Mouse (Mus musculus): ENCODE data around the gene Scn4a. TPM values are rescaled to one million over a fixed set of nuclear protein-coding genes. Genes with fewer than 3 reads are reported as not detected.

The Scn4a gene
- polyA plus RNA-seq, 1 experiment from 2014 or later = not detected

GRCm38 (mm10) chr11:106383051-106383790 is 30.1 kb upstream of the Scn4a start:
- H3K27me3 ChIP-seq = no peaks in the 10 kb centered on the region
- no peak overlapping the region for H3K4me3 ChIP-seq
- no peak for ATAC-seq (replicated peaks)
- H3K27ac ChIP-seq (replicated peaks) = no peak overlapping the region
- H3K36me3 ChIP-seq = no peaks in the 10 kb centered on the region
- H3K9me3 ChIP-seq = no peaks in the 10 kb centered on the region
- H3K4me2 ChIP-seq (replicated peaks) = no peak overlapping the region
- no peaks in the 10 kb centered on the region for H3K4me1 ChIP-seq
- WGBS = 76% methylated on average over 6 of the region's 6 CpGs
- H3K9ac ChIP-seq (replicated peaks) = no peak overlapping the region

- no peak for ATAC-seq (replicated peaks)
- no peaks in the 10 kb centered on the region for H3K36me3 ChIP-seq
- no peak overlapping the region for H3K9ac ChIP-seq (replicated peaks)
- 79% methylated on average over 5 of the region's 5 CpGs for WGBS
- H3K27ac ChIP-seq (replicated peaks) = no peak overlapping the region
- no peaks in the 10 kb centered on the region for H3K4me1 ChIP-seq
- H3K4me3 ChIP-seq = no peak overlapping the region
- H3K9me3 ChIP-seq = no peaks in the 10 kb centered on the region
- no peaks in the 10 kb centered on the region for H3K27me3 ChIP-seq
- H3K4me2 ChIP-seq (replicated peaks) = no peak overlapping the region
Measured at GRCm38 (mm10) chr11:106382424-106382823, 29.3 kb upstream of the Scn4a start.

GRCm38 (mm10) chr11:106381883-106382282 is 28.8 kb upstream of the Scn4a start:
- no peaks in the 10 kb centered on the region for H3K9me3 ChIP-seq
- no peaks in the 10 kb centered on the region for H3K27me3 ChIP-seq
- no peaks in the 10 kb centered on the region for H3K4me1 ChIP-seq
- ATAC-seq (replicated peaks) = no peak
- H3K4me3 ChIP-seq = no peak overlapping the region
- no peak overlapping the region for H3K27ac ChIP-seq (replicated peaks)
- no peaks in the 10 kb centered on the region for H3K36me3 ChIP-seq
- no peak overlapping the region for H3K9ac ChIP-seq (replicated peaks)
- no peak overlapping the region for H3K4me2 ChIP-seq (replicated peaks)
- 86% methylated on average over 7 of the region's 7 CpGs for WGBS

GRCm38 (mm10) chr11:106381011-106381410 is 27.9 kb upstream of the Scn4a start:
- ATAC-seq (replicated peaks) = no peak
- H3K36me3 ChIP-seq = no peaks in the 10 kb centered on the region
- H3K4me3 ChIP-seq = no peak overlapping the region
- H3K27me3 ChIP-seq = no peaks in the 10 kb centered on the region
- no peaks in the 10 kb centered on the region for H3K4me1 ChIP-seq
- 85% methylated on average over 11 of the region's 11 CpGs for WGBS
- H3K9ac ChIP-seq (replicated peaks) = no peak overlapping the region
- H3K9me3 ChIP-seq = no peaks in the 10 kb centered on the region
- H3K27ac ChIP-seq (replicated peaks) = no peak overlapping the region
- H3K4me2 ChIP-seq (replicated peaks) = no peak overlapping the region

- Histone ChIP-seq H3K9me3 (no peaks in the 10 kb centered on the region), H3K4me3 (no peak overlapping the region), H3K4me1 (no peaks in the 10 kb centered on the region), H3K27me3 (no peaks in the 10 kb centered on the region), H3K27ac (replicated peaks) (no peak overlapping the region), H3K9ac (replicated peaks) (no peak overlapping the region), H3K4me2 (replicated peaks) (no peak overlapping the region), H3K36me3 (no peaks in the 10 kb centered on the region)
- 82% methylated on average over 5 of the region's 5 CpGs for WGBS
- ATAC-seq (replicated peaks) = no peak
Measured at GRCm38 (mm10) chr11:106374979-106375378, 21.9 kb upstream of the Scn4a start.

- Histone ChIP-seq H3K4me3 (no peak overlapping the region), H3K9ac (replicated peaks) (no peak overlapping the region), H3K36me3 (no peaks in the 10 kb centered on the region), H3K9me3 (no peaks in the 10 kb centered on the region), H3K27ac (replicated peaks) (no peak overlapping the region), H3K4me2 (replicated peaks) (no peak overlapping the region), H3K4me1 (no peaks in the 10 kb centered on the region), H3K27me3 (no peaks in the 10 kb centered on the region)
- 60% methylated on average over 9 of the region's 9 CpGs for WGBS
- ATAC-seq (replicated peaks) = no peak
Measured at GRCm38 (mm10) chr11:106374559-106374958, 21.5 kb upstream of the Scn4a start.

GRCm38 (mm10) chr11:106373998-106374397 is 20.9 kb upstream of the Scn4a start:
- Histone ChIP-seq H3K4me1 (no peaks in the 10 kb centered on the region), H3K9ac (replicated peaks) (no peak overlapping the region), H3K36me3 (no peaks in the 10 kb centered on the region), H3K9me3 (no peaks in the 10 kb centered on the region), H3K4me2 (replicated peaks) (no peak overlapping the region), H3K4me3 (no peak overlapping the region), H3K27ac (replicated peaks) (no peak overlapping the region), H3K27me3 (no peaks in the 10 kb centered on the region)
- no peak for ATAC-seq (replicated peaks)
- WGBS = 65% methylated on average over 11 of the region's 11 CpGs

- Histone ChIP-seq H3K9ac (replicated peaks) (no peak overlapping the region), H3K4me3 (no peak overlapping the region), H3K9me3 (no peaks in the 10 kb centered on the region), H3K4me1 (0 out of 2 replicates have a peak, but pooled peaks cover 4% of the 10 kb centered on the region), H3K4me2 (replicated peaks) (no peak overlapping the region), H3K27ac (replicated peaks) (no peak overlapping the region), H3K36me3 (no peaks in the 10 kb centered on the region), H3K27me3 (no peaks in the 10 kb centered on the region)
- WGBS = 10% methylated on average over 3 of the region's 3 CpGs
- 0 out of 2 replicates have a peak, but pooled peaks have one; percentile 19 for ATAC-seq (replicated peaks)
Measured at GRCm38 (mm10) chr11:106366316-106366715, 13.2 kb upstream of the Scn4a start.

- H3K4me2 ChIP-seq (replicated peaks) = no peak within 1 kb of the TSS
- H3K36me3 ChIP-seq = no peaks in the 10 kb centered on the region
- H3K27ac ChIP-seq (replicated peaks) = no peak within 1 kb of the TSS
- WGBS = 63% methylated on average over 10 of the region's 10 CpGs
- 0 out of 2 replicates have a peak, but pooled peaks cover 4% of the 10 kb centered on the region for H3K4me1 ChIP-seq
- no peaks in the 10 kb centered on the region for H3K9me3 ChIP-seq
- ATAC-seq (replicated peaks) = no peak
- no peaks in the 10 kb centered on the region for H3K27me3 ChIP-seq
- H3K4me3 ChIP-seq = no peak within 1 kb of the TSS
- no peak within 1 kb of the TSS for H3K9ac ChIP-seq (replicated peaks)
Measured at GRCm38 (mm10) chr11:106365366-106365765, 12.3 kb upstream of the Scn4a start, which contains the start of gene Prr29. Gene Prr29, plus strand, starts transcription at chr11:106365472.

GRCm38 (mm10) chr11:106364712-106365111 is 11.6 kb upstream of the Scn4a start:
- H3K9me3 ChIP-seq = no peaks in the 10 kb centered on the region
- 11% methylated on average over 11 of the region's 11 CpGs for WGBS
- no peaks in the 10 kb centered on the region for H3K27me3 ChIP-seq
- ATAC-seq (replicated peaks) = no peak
- H3K4me1 ChIP-seq = 0 out of 2 replicates have a peak, but pooled peaks cover 4% of the 10 kb centered on the region
- H3K36me3 ChIP-seq = no peaks in the 10 kb centered on the region
- no peak overlapping the region for H3K27ac ChIP-seq (replicated peaks)
- no peak overlapping the region for H3K9ac ChIP-seq (replicated peaks)
- H3K4me2 ChIP-seq (replicated peaks) = no peak overlapping the region
- H3K4me3 ChIP-seq = no peak overlapping the region

- H3K4me1 ChIP-seq = no peaks in the 10 kb centered on the region
- H3K27ac ChIP-seq (replicated peaks) = no peak overlapping the region
- ATAC-seq (replicated peaks) = no peak
- no peak overlapping the region for H3K4me3 ChIP-seq
- no peaks in the 10 kb centered on the region for H3K27me3 ChIP-seq
- H3K9me3 ChIP-seq = no peaks in the 10 kb centered on the region
- H3K36me3 ChIP-seq = no peaks in the 10 kb centered on the region
- H3K9ac ChIP-seq (replicated peaks) = no peak overlapping the region
- H3K4me2 ChIP-seq (replicated peaks) = no peak overlapping the region
- 19% methylated on average over 5 of the region's 5 CpGs for whole genome bisulfite sequencing
Measured at GRCm38 (mm10) chr11:106359350-106359749, 6.3 kb upstream of the Scn4a start.

GRCm38 (mm10) chr11:106355382-106356128 is 2.5 kb upstream of the Scn4a start:
- H3K27ac ChIP-seq (replicated peaks) = no peak overlapping the region
- no peak overlapping the region for H3K4me2 ChIP-seq (replicated peaks)
- no peaks in the 10 kb centered on the region for H3K27me3 ChIP-seq
- H3K4me3 ChIP-seq = no peak overlapping the region
- ATAC-seq (replicated peaks) = no peak
- H3K4me1 ChIP-seq = no peaks in the 10 kb centered on the region
- no peak overlapping the region for H3K9ac ChIP-seq (replicated peaks)
- no peaks in the 10 kb centered on the region for H3K36me3 ChIP-seq
- WGBS = 82% methylated on average over 19 of the region's 19 CpGs
- H3K9me3 ChIP-seq = no peaks in the 10 kb centered on the region
